Mouse (Mus musculus): ENCODE measurements around the gene Rpgrip1l. TPM values are rescaled to one million over a fixed set of nuclear protein-coding genes. Genes with fewer than 3 reads are reported as not detected.

The Rpgrip1l gene
- polyA plus RNA-seq, 1 experiment from 2014 or later, result 9.8 TPM

DNA sequence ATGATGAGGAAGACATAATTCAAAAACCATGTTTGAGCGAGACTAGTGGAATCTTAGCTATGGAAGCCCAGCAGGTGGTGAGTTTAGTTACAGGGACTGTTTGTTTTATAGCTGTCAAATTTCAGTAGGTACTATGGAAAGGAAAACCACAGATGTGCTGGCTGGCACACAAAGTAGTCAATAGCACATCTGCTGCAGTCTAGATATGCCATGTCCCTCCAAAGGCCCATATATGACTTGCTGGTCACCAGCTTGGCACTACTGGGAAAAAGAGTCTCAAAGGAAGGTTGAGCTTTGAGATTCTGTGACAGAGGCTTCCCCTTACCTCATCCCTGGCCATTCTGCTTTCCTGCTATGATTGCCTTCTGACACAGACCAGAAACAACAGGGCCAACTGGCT lies 70.3 kb downstream of the Rpgrip1l start:
- WGBS, result 81% methylated on average over 1 of the region's 1 CpGs
- H3K4me3 ChIP-seq, result no peak overlapping the region
- H3K4me1 ChIP-seq, result peaks cover 32% of the 10 kb centered on the region
- no peak overlapping the region for H3K27ac ChIP-seq
- H3K27me3 ChIP-seq (ENCODE audit: poor library complexity, severe bottlenecking), result no peaks in the 10 kb centered on the region
- no peaks in the 10 kb centered on the region for H3K36me3 ChIP-seq (replicated peaks)
- DNase-seq (ENCODE audit: extremely low spot score, low spot score), result no peak
- H3K9me3 ChIP-seq, result no peaks in the 10 kb centered on the region

- no peak overlapping the region for H3K27ac ChIP-seq
- H3K27me3 ChIP-seq (ENCODE audit: poor library complexity, severe bottlenecking), result no peaks in the 10 kb centered on the region
- H3K4me1 ChIP-seq, result peaks cover 32% of the 10 kb centered on the region
- H3K9me3 ChIP-seq, result no peaks in the 10 kb centered on the region
- no peak for DNase-seq (ENCODE audit: extremely low spot score, low spot score)
- H3K36me3 ChIP-seq (replicated peaks), result no peaks in the 10 kb centered on the region
- 83% methylated on average over 8 of the region's 8 CpGs for WGBS
- no peak overlapping the region for H3K4me3 ChIP-seq
Measured at GRCm38 (mm10) chr8:91241873-91242519, 71.1 kb downstream of the Rpgrip1l start.

GRCm38 (mm10) chr8:91241371-91241770 lies 71.7 kb downstream of the Rpgrip1l start:
- Histone ChIP-seq H3K27me3 (ENCODE audit: poor library complexity, severe bottlenecking) (no peaks in the 10 kb centered on the region), H3K4me1 (peaks cover 32% of the 10 kb centered on the region), H3K9me3 (no peaks in the 10 kb centered on the region), H3K27ac (no peak overlapping the region), H3K4me3 (no peak overlapping the region), H3K36me3 (replicated peaks) (no peaks in the 10 kb centered on the region)
- no peak for DNase-seq (ENCODE audit: extremely low spot score, low spot score)
- 52% methylated on average over 5 of the region's 5 CpGs for WGBS

DNA sequence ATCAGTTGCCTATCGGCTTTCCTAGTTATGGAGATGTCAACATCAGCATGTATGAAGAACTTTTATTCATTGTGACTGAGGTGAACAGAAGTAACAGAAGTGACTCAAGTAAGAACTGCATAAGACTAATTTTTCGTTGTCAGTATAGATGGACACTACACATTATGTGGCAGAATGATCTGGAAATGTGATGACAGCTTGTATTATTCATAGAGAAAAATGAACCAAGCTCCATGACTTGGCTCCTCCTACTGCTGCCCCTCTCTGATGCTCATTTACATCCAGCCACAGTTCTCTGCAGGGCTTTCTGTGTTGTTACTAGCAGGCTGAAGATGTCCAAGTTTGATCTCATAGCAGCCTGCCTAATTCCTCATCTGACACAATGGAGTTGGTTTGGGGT lies 75.9 kb downstream of the Rpgrip1l start:
- Histone ChIP-seq H3K36me3 (replicated peaks) (peaks cover 5% of the 10 kb centered on the region), H3K4me3 (no peak overlapping the region), H3K27me3 (ENCODE audit: poor library complexity, severe bottlenecking) (no peaks in the 10 kb centered on the region), H3K27ac (no peak overlapping the region), H3K9me3 (no peaks in the 10 kb centered on the region), H3K4me1 (peaks cover 24% of the 10 kb centered on the region)
- no peak for DNase-seq (ENCODE audit: extremely low spot score, low spot score)
- 89% methylated on average over 2 of the region's 2 CpGs for WGBS

DNA sequence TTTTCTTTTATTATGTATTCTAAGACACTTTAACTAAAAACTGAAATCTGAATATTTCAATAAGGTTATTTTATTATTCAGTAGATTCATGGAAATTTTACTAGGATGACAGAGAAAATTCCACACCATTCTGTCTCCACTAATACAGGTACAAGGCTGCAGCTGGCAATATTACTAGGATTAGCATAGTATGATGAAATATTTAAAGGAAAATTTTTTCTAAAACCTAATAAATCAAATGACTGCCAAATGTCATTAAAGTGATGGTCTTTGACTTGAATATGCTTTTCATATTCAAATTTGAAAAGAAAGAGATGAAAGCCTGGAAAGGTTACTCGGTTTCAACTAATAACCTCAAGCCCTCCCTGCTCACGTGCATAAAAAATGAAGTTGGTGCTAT lies 79.0 kb downstream of the Rpgrip1l start:
- Histone ChIP-seq H3K27me3 (ENCODE audit: poor library complexity, severe bottlenecking) (no peaks in the 10 kb centered on the region), H3K9me3 (no peaks in the 10 kb centered on the region), H3K4me1 (no peaks in the 10 kb centered on the region), H3K36me3 (replicated peaks) (peaks cover 12% of the 10 kb centered on the region), H3K27ac (no peak overlapping the region), H3K4me3 (no peak overlapping the region)
- DNase-seq (ENCODE audit: extremely low spot score, low spot score), result no peak
- 86% methylated on average over 2 of the region's 2 CpGs for WGBS

DNA sequence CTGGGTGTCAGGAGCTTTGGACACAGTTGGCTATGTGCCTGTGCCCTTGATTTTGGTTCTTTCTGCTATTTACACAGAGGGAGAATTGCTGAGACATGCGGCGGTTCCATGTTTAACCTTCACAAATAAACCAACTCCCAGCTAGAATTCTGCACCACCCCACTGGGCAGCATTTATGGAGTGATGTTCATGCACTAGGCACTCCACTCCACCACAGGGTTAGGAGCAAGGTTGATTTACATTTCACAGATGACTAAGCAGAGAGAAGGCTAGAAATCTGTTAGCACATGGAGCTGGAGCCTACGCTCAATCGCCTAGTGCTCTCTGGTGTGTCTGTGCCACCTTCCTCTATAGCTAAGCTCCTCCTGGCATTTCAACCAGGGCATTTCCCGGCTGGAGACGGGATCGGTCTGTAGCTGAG lies 85.6 kb downstream of the Rpgrip1l start:
- Histone ChIP-seq H3K4me3 (no peak overlapping the region), H3K4me1 (no peaks in the 10 kb centered on the region), H3K36me3 (replicated peaks) (peaks cover 9% of the 10 kb centered on the region), H3K27me3 (ENCODE audit: poor library complexity, severe bottlenecking) (no peaks in the 10 kb centered on the region), H3K27ac (no peak overlapping the region), H3K9me3 (no peaks in the 10 kb centered on the region)
- WGBS, result 97% methylated on average over 7 of the region's 7 CpGs
- DNase-seq (ENCODE audit: extremely low spot score, low spot score), result no peak

DNA sequence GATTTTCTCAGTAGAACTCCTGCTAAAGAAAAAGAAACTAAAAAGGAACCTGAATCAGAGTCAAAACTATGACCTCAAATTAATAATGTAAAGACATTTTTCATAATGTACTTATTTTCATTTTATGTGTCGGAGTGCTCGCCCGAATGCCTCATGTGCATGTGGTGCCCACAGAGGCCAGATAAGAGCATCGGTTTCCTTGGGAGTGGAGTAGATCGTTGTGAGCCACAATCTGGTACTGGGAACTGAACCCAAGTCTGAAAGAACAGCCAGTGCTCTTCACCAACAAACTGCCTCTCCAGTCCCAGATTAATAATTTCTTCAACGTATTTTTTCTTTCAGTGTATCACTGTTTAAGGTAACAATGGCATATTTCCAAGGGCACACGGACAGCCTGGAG lies 88.8 kb downstream of the Rpgrip1l start:
- DNase-seq (ENCODE audit: extremely low spot score, low spot score), result no peak
- Histone ChIP-seq H3K4me1 (no peaks in the 10 kb centered on the region), H3K27ac (no peak overlapping the region), H3K4me3 (no peak overlapping the region), H3K9me3 (no peaks in the 10 kb centered on the region), H3K27me3 (ENCODE audit: poor library complexity, severe bottlenecking) (no peaks in the 10 kb centered on the region), H3K36me3 (replicated peaks) (no peaks in the 10 kb centered on the region; the same call in 1 of the 2 replicates)
- 94% methylated on average over 7 of the region's 7 CpGs for WGBS

DNA sequence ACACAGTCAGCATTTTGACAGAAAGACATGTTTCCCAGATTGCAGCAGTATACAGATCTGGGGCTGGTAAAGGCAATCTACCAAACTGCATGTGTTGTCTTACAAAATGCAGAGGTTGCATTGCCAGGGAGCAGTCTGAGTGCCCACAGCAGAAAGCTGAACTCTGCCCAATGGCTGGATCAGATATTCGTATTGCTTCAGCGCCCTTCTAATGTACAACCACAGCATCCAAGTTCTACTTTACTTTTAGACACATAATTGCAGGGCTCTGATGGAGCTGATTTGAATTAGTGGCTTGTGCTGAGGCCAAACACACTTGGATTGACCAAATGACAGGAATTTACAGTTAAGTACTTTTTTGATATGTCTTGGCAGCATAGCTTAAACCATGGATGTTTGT lies 91.2 kb downstream of the Rpgrip1l start:
- Histone ChIP-seq H3K9me3 (no peaks in the 10 kb centered on the region), H3K27me3 (ENCODE audit: poor library complexity, severe bottlenecking) (no peaks in the 10 kb centered on the region), H3K4me3 (no peak overlapping the region), H3K27ac (no peak overlapping the region), H3K36me3 (replicated peaks) (no peaks in the 10 kb centered on the region; the same call in 1 of the 2 replicates), H3K4me1 (no peaks in the 10 kb centered on the region)
- WGBS, result 96% methylated on average over 2 of the region's 2 CpGs
- no peak for DNase-seq (ENCODE audit: extremely low spot score, low spot score)

DNA sequence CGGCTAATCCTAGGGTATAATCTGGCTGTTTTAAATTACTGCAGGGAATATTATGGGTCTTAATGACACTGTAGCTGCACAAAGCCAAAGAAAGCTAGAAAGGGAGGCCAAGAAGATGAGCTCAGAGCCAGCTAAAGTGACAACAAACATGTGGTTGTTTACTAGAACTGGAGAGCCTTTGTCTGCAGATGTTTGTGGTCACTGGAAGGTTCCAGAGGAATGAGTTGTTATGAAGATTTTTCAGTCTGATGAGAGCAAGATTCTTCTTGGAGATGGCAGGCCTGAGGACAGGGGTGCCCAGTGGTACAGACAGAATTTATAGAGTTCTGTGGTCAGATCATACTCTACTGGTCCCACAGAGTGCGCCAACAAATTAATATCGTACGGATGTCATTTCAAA lies 94.8 kb downstream of the Rpgrip1l start:
- H3K27me3 ChIP-seq (ENCODE audit: poor library complexity, severe bottlenecking), result no peaks in the 10 kb centered on the region
- WGBS, result 92% methylated on average over 4 of the region's 4 CpGs
- no peak overlapping the region for H3K27ac ChIP-seq

DNA sequence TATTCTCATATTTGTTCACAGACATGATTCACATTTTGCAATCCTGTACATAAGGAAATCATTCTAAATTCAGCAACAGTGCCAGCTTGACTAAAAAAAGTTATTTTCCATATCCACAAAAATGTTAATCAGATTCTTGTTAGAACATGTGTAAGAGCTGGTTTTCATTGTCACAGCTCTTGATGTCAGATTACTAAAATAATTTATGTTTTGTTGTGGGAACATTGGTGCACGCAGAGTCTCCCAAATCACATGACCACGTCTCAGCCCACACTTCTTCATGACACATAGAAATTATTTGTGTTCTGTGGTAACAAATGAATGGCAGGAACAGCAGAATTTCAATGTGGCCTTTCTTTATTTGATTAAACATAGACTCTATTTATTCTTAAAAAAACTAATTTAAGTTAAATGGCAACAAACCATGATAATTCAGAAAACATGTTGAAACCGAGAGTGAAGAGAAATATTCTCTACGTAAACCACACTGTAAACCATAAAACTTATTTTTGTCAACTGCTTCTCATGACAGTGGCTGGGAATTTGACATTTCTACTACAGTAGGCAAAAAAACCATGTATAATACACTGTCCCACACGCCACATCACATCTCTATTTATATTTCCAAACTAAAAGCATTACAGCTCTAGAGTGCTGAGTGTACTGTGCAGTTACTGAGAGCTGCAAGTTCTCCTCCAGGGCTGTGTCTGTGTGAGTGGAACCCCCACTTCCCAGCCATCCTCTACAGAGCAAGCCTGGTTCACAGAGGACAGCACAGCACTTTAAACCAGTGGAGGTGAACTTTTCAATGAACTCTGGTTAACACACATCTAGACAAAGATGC lies 95.8 kb downstream of the Rpgrip1l start:
- WGBS, result 92% methylated on average over 5 of the region's 5 CpGs
- no peaks in the 10 kb centered on the region for H3K9me3 ChIP-seq
- no peaks in the 10 kb centered on the region; the same call in 1 of the 2 replicates for H3K36me3 ChIP-seq (replicated peaks)
- H3K27me3 ChIP-seq (ENCODE audit: poor library complexity, severe bottlenecking), result no peaks in the 10 kb centered on the region
- no peak for DNase-seq (ENCODE audit: extremely low spot score, low spot score)
- no peaks in the 10 kb centered on the region for H3K4me1 ChIP-seq
- no peak overlapping the region for H3K27ac ChIP-seq
- H3K4me3 ChIP-seq, result no peak overlapping the region

More for the DNA sequence above, 94.8 kb downstream of the Rpgrip1l start:
- no peak overlapping the region for H3K4me3 ChIP-seq
- no peak for DNase-seq (ENCODE audit: extremely low spot score, low spot score)
- no peaks in the 10 kb centered on the region for H3K4me1 ChIP-seq
- no peaks in the 10 kb centered on the region; the same call in 1 of the 2 replicates for H3K36me3 ChIP-seq (replicated peaks)
- H3K9me3 ChIP-seq, result no peaks in the 10 kb centered on the region

- H3K4me3 ChIP-seq, result no peak overlapping the region
- no peak overlapping the region for H3K27ac ChIP-seq
- H3K4me1 ChIP-seq, result no peaks in the 10 kb centered on the region
- H3K27me3 ChIP-seq (ENCODE audit: poor library complexity, severe bottlenecking), result no peaks in the 10 kb centered on the region
- H3K36me3 ChIP-seq (replicated peaks), result no peaks in the 10 kb centered on the region; the same call in 1 of the 2 replicates
- no peak for DNase-seq (ENCODE audit: extremely low spot score, low spot score)
- H3K9me3 ChIP-seq, result no peaks in the 10 kb centered on the region
- WGBS, result 78% methylated on average over 3 of the region's 3 CpGs
Measured at GRCm38 (mm10) chr8:91214287-91214686, 98.8 kb downstream of the Rpgrip1l start.

- Histone ChIP-seq H3K4me1 (no peaks in the 10 kb centered on the region), H3K36me3 (replicated peaks) (no peaks in the 10 kb centered on the region; the same call in 1 of the 2 replicates), H3K4me3 (no peak overlapping the region), H3K27me3 (ENCODE audit: poor library complexity, severe bottlenecking) (no peaks in the 10 kb centered on the region), H3K9me3 (no peaks in the 10 kb centered on the region), H3K27ac (no peak overlapping the region)
- DNase-seq (ENCODE audit: extremely low spot score, low spot score), result no peak
- WGBS, result 91% methylated on average over 2 of the region's 2 CpGs
Measured at GRCm38 (mm10) chr8:91212948-91213347, 100.1 kb downstream of the Rpgrip1l start.

- H3K27me3 ChIP-seq (ENCODE audit: poor library complexity, severe bottlenecking), result no peaks in the 10 kb centered on the region
- DNase-seq (ENCODE audit: extremely low spot score, low spot score), result no peak
- no peak overlapping the region for H3K27ac ChIP-seq
- H3K4me1 ChIP-seq, result no peaks in the 10 kb centered on the region; the same call in 1 of the 2 replicates
- no peaks in the 10 kb centered on the region for H3K9me3 ChIP-seq
- 81% methylated on average over 3 of the region's 3 CpGs for WGBS
- H3K4me3 ChIP-seq, result no peak overlapping the region
- no peaks in the 10 kb centered on the region for H3K36me3 ChIP-seq (replicated peaks)
Measured at GRCm38 (mm10) chr8:91209658-91210057, 103.4 kb downstream of the Rpgrip1l start.

Data from forebrain, embryonic 10.5 days (tissue).